Mouse (Mus musculus) embryonic facial prominence, embryonic 10.5 days (tissue): Measurements from ENCODE around the gene B4galt7. TPM values are rescaled to one million over a fixed set of nuclear protein-coding genes. Genes with fewer than 3 reads are reported as not detected.
A peak's percentile ranks its signal among the peaks of the same experiment; 100 is the strongest.
"Not testable (repeated sequence)": the region's sequence is repeated elsewhere in the genome, so short reads cannot be mapped to it uniquely, and the experiment has no call there.

Experiments used
- DNase-seq: peaks from one replicate; pipeline ENCODE4 v3.0.0-alpha.2; 2017; ENCODE audit warnings: low spot score
- H3K27ac ChIP-seq: fragments of 300-500 bp; sonication (generic); replicated peaks from 2 replicates; pipeline ENCODE4 v1.5.1; 2016; ENCODE audit warnings: mild to moderate bottlenecking
- H3K27me3 ChIP-seq: fragments of 300-500 bp; sonication (generic); replicated peaks from 2 replicates; pipeline ENCODE4 v1.6.1; 2016; ENCODE audit warnings: low read depth, mild to moderate bottlenecking; ENCODE audit not compliant: poor library complexity, severe bottlenecking
- H3K36me3 ChIP-seq: fragments of 300-500 bp; sonication (generic); replicated peaks from 2 replicates; pipeline ENCODE4 v1.6.1; 2016; ENCODE audit warnings: mild to moderate bottlenecking, moderate library complexity
- H3K4me1 ChIP-seq: fragments of 300-500 bp; sonication (generic); 2 replicates; pipeline ENCODE4 v1.6.1; 2016
- H3K4me3 ChIP-seq: fragments of 300-500 bp; sonication (generic); 2 replicates; pipeline ENCODE4 v1.5.1; 2016; ENCODE audit warnings: mild to moderate bottlenecking, moderate library complexity
- H3K9me3 ChIP-seq: fragments of 300-500 bp; sonication (generic); 2 replicates; pipeline ENCODE4 v1.6.1; 2016; ENCODE audit warnings: mild to moderate bottlenecking
- WGBS: fragments of 180-500 bp; shearing (Covaris S2); methylation state at CpG from one replicate; pipeline ENCODE4 v1.1.7; 2016; 5-methylcytosine and 5-hydroxymethylcytosine counted together
- polyA plus RNA-seq: library from polyadenylated mRNA; unstranded; fragments of >200 nt; fragmentation: Nextera tagmentation; extraction: Ambion mirVana; gene quantifications from 2 replicates; pipeline ENCODE4 v1.2.1, GENCODE M21; 2016

B4galt7 gene
- polyA plus RNA-seq, 1 experiment from 2014 or later, result 30.1 TPM

DNA sequence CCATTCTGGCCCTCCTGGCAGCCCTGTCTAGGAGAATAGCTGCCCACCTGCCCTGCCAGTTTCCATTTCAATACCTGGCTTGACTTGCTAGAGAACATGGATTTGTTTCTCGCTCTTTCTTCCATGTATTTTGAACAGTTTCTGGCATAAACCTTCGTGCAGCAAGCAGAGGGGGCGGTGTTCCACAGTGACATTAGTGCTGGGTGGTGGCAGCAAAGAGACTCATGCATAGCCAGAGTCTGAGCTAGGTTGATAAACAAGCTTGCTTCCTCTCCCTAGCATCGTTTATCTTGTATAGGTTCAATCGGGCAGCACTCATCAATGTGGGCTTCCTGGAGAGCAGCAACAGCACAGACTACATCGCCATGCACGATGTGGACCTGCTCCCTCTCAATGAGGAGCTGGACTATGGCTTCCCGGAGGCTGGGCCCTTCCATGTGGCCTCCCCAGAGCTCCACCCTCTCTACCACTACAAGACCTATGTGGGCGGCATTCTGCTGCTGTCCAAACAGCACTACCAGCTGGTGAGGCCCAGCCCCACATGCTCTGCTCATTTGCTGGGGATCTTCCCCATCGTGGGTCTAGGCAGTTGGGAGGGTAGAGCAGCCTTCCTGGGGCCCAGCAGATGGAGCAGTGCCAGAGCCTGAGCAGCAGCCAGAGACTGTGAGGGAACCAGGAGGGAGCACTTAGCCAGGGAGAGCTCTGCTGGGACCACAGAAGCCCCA, 7.4 kb downstream of the B4galt7 start:
- no peak for DNase-seq
- WGBS, result 79% methylated on average over 10 of the region's 10 CpGs
- Histone ChIP-seq H3K4me3 (no peak overlapping the region), H3K9me3 (no peaks in the 10 kb centered on the region), H3K27ac (no peak overlapping the region), H3K4me1 (peaks cover 7% of the 10 kb centered on the region), H3K27me3 (no peaks in the 10 kb centered on the region), H3K36me3 (peaks cover 79% of the 10 kb centered on the region)

DNA sequence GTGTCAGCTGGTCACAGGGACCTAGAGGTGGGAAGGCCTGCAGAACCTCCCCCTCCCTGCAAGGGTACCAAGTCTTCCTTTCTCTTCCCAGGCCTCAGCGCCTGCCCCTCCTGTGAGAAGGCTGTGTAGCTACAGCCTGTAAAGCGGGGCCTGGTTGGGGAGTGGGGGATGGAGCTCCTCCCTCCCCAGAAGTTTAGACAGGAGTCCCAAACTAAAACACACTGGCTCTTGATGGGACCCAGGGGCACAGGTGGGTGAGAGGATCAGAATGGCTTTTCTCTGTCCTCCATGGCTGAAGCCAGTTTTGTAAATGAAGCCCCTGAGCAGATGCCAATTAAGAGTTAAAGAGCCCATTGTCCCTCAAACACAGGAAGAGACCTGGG, 7.9 kb downstream of the B4galt7 start:
- Histone ChIP-seq H3K9me3 (no peaks in the 10 kb centered on the region), H3K27me3 (no peaks in the 10 kb centered on the region), H3K4me1 (peaks cover 10% of the 10 kb centered on the region), H3K27ac (no peak overlapping the region), H3K4me3 (no peak overlapping the region), H3K36me3 (peaks cover 79% of the 10 kb centered on the region)
- DNase-seq, result no peak
- WGBS, result 75% methylated on average over 2 of the region's 2 CpGs

DNA sequence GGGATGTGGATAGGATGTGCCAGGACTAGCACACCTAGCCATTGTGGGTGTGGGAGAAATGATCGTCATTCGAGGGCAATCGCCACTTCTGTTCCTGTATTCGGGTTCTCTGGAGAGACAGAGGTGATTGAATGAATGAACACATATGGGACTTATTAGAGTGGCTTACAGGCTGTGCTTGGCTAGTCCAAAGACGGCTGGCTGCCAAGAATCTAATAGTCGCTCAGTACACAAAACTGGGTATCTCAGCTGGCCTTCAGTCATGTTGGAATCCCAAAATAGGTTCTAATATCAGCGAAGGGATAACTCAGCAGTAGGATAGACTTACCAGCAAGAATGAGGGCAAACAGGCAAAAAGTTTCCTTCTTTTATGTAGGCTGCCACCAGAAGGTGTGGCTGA, 12.3 kb downstream of the B4galt7 start:
- H3K27ac ChIP-seq, result no peak overlapping the region
- H3K4me1 ChIP-seq, result peaks cover 10% of the 10 kb centered on the region
- 63% methylated on average over 7 of the region's 7 CpGs for WGBS
- H3K4me3 ChIP-seq, result no peak overlapping the region
- no peaks in the 10 kb centered on the region for H3K27me3 ChIP-seq
- H3K36me3 ChIP-seq, result peaks cover 45% of the 10 kb centered on the region
- DNase-seq, result no peak
- no peaks in the 10 kb centered on the region for H3K9me3 ChIP-seq

GRCm38 (mm10) chr13:55613471-55613870, 13.8 kb downstream of the B4galt7 start:
- H3K4me1 ChIP-seq, result peaks cover 10% of the 10 kb centered on the region
- WGBS, result 50% methylated on average over 5 of the region's 5 CpGs

GRCm38 (mm10) chr13:55619328-55619727, 19.6 kb downstream of the B4galt7 start:
- 90% methylated on average over 4 of the region's 4 CpGs for WGBS
- Histone ChIP-seq H3K4me1 (peaks cover 18% of the 10 kb centered on the region), H3K27me3 (no peaks in the 10 kb centered on the region), H3K36me3 (no peaks in the 10 kb centered on the region), H3K27ac (no peak overlapping the region), H3K4me3 (no peak overlapping the region), H3K9me3 (no peaks in the 10 kb centered on the region)
- no peak for DNase-seq

More at GRCm38 (mm10) chr13:55613471-55613870, 13.8 kb downstream of the B4galt7 start:
- Histone ChIP-seq H3K36me3 (peaks cover 30% of the 10 kb centered on the region), H3K27me3 (no peaks in the 10 kb centered on the region), H3K4me3 (no peak overlapping the region), H3K9me3 (no peaks in the 10 kb centered on the region), H3K27ac (no peak overlapping the region)
- no peak for DNase-seq

DNA sequence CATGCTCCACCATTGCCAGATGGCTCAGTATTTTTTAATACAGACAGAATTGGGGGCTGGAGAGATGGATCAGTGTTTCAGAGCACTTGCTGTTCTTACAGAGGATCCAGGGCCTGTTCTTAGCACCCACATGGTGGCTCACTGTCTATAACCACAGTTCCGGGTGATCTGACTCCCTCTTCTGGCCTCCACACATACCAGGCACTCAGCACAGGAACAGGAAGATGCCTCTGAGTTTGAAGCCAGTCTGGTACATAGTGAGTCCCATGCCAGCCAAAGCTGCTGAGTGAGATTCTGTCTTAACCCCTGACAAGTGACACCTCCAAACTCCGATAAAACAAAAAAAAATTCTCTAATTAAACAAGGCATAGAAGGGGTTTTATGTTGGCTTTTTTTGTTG, 20.6 kb downstream of the B4galt7 start:
- Histone ChIP-seq H3K4me3 (no peak overlapping the region), H3K27me3 (no peaks in the 10 kb centered on the region)
- WGBS, result 81% methylated on average over 2 of the region's 2 CpGs

DNA sequence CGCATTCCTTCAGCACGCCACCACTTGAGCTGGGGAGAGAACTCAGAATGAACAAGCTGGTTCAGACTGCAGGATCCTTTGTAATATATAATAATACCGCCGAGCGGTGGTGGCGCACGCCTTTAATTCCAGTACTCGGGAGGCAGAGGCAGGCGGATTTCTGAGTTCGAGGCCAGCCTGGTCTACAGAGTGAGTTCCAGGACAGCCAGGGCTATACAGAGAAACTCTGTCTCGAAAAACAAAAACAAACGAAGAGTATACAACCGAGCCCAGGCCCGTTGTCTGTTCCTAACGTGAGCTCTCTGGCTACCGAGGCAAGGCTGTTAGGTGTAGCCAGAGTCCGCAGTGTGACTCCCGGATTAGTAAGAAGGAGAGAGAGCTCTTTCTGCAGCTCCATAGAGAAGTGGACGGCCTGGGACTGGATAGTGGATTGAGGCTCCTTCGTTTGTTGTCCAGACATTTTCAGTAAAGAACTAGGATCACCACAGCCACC, 22.5 kb downstream of the B4galt7 start:
- 29% methylated on average over 20 of the region's 20 CpGs for WGBS
- H3K4me3 ChIP-seq, result peak overlapping the region; percentile 87
- H3K27ac ChIP-seq, result peak overlapping the region; percentile 93
- peaks cover 28% of the 10 kb centered on the region for H3K36me3 ChIP-seq
- DNase-seq, H3K9me3 ChIP-seq, H3K27me3 ChIP-seq: not testable (repeated sequence)
- peaks cover 24% of the 10 kb centered on the region for H3K4me1 ChIP-seq

More for the DNA sequence above, 20.6 kb downstream of the B4galt7 start:
- H3K27ac ChIP-seq, result no peak overlapping the region
- H3K9me3 ChIP-seq, result no peaks in the 10 kb centered on the region
- peaks cover 24% of the 10 kb centered on the region for H3K4me1 ChIP-seq
- no peak for DNase-seq
- H3K36me3 ChIP-seq, result peaks cover 9% of the 10 kb centered on the region

GRCm38 (mm10) chr13:55622649-55623541, 23.2 kb downstream of the B4galt7 start, which contains the start of gene Caml:
Gene Caml, plus strand, starts transcription at chr13:55623005.
- Histone ChIP-seq H3K9me3 (no peaks in the 10 kb centered on the region), H3K27ac (peak within 1 kb of the TSS; percentile 93), H3K4me1 (peaks cover 24% of the 10 kb centered on the region), H3K36me3 (peaks cover 33% of the 10 kb centered on the region), H3K27me3 (no peaks in the 10 kb centered on the region), H3K4me3 (peak within 1 kb of the TSS; percentile 87)
- under 1% methylated on average over 59 of the region's 59 CpGs for WGBS
- DNase-seq, result peak; percentile 90

- 6% methylated on average over 30 of the region's 30 CpGs for WGBS
- no peaks in the 10 kb centered on the region for H3K27me3 ChIP-seq
- H3K4me1 ChIP-seq, result peaks cover 16% of the 10 kb centered on the region
- peak within 1 kb of the TSS; percentile 91 for H3K27ac ChIP-seq
- no peaks in the 10 kb centered on the region for H3K9me3 ChIP-seq
- peak; percentile 92 for DNase-seq
- peak within 1 kb of the TSS; percentile 100 for H3K4me3 ChIP-seq
- peaks cover 68% of the 10 kb centered on the region for H3K36me3 ChIP-seq
Measured at GRCm38 (mm10) chr13:55634639-55635127, 35.0 kb downstream of the B4galt7 start, which contains the start of gene Ddx46. Gene Ddx46, plus strand, starts transcription at chr13:55635027.

GRCm38 (mm10) chr13:55635146-55635571, 35.5 kb downstream of the B4galt7 start:
- peaks cover 68% of the 10 kb centered on the region for H3K36me3 ChIP-seq
- H3K27ac ChIP-seq, result peak overlapping the region; percentile 91
- H3K4me1 ChIP-seq, result peaks cover 16% of the 10 kb centered on the region
- under 1% methylated on average over 40 of the region's 40 CpGs for WGBS
- no peak for DNase-seq
- no peaks in the 10 kb centered on the region for H3K27me3 ChIP-seq
- no peaks in the 10 kb centered on the region for H3K9me3 ChIP-seq
- peak overlapping the region; percentile 100 for H3K4me3 ChIP-seq

DNA sequence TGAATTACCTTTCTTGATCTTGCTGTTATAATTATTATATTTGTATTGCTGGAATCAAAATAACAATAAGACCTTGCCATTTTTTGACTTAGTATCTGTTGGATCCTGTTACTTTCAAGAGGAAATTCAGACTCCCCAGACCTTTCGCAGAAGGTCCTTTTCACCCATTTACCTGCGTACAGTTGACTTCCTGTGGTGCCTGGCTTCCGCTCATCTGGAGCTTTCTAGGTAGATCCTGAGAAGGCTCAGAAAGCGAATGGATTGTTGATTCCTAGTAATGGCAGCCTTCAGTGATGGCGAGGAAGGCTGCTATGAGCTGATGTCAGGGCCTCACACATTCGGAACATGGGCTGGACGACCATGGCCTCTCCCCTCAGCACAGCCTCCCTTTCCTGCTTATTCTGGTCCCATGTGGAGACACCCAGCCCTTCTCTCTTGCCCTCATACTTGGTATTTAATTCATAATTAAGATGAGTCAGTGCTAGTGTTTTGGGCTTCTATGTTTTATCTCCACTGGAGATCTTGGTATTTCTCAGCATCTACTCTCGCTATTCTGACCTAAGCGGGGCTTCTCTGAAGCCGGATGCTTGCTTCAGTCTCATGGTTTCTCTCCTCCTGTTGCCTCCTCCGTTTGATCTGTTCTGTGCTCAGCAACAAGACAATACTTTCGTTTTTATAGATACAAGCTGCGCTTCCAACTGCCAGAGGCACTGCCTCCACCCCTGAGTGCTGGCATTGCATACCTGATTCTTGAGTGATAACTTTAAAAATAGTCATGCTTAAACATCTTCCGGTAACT, 36.7 kb downstream of the B4galt7 start:
- H3K4me1 ChIP-seq, result peaks cover 16% of the 10 kb centered on the region
- peaks cover 68% of the 10 kb centered on the region for H3K36me3 ChIP-seq
- DNase-seq, result no peak
- H3K27me3 ChIP-seq, result no peaks in the 10 kb centered on the region
- peak overlapping the region; percentile 100 for H3K4me3 ChIP-seq
- 90% methylated on average over 14 of the region's 14 CpGs for WGBS
- no peak overlapping the region for H3K27ac ChIP-seq
- H3K9me3 ChIP-seq, result no peaks in the 10 kb centered on the region

DNA sequence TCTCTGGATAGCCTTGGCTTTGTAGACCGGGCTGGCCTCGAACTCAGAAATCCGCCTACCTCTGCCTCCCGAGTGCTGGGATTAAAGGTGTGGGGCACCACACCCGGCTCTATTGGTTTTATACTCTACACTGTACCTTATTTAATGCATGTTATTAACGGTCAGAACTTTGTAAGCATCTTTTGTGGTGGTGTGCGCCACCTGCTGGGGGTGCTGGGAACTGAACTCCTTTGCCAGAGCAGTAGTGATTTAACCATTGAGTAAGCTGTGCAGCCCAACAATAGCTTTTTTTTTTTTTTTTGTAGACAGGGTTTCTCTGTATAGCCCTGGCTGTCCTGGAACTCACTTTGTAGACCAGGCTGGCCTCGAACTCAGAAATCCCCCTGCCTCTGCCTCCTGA, 40.8 kb downstream of the B4galt7 start:
- H3K36me3 ChIP-seq, result peaks cover 83% of the 10 kb centered on the region
- H3K27ac ChIP-seq, result not testable (repeated sequence)

More for the DNA sequence above, 40.8 kb downstream of the B4galt7 start:
- WGBS, result 63% methylated on average over 8 of the region's 8 CpGs
- DNase-seq, result peak; percentile 84
- H3K4me3 ChIP-seq, H3K27me3 ChIP-seq, H3K9me3 ChIP-seq, H3K4me1 ChIP-seq: not testable (repeated sequence)
